Mouse (Mus musculus): Measurements from ENCODE around the gene Krtap5-1.
"Not testable (repeated sequence)": the region's sequence is repeated elsewhere in the genome, so short reads cannot be mapped to it uniquely, and the experiment has no call there.

Krtap5-1 gene

GRCm38 (mm10) chr7:142303249-142303648, 6.3 kb upstream of the Krtap5-1 start, which contains the start of gene Krtap5-4:
Gene Krtap5-4, plus strand, starts transcription at chr7:142303549.
- in situ Hi-C loops (cut with MboI; ENCODE audit: low sequenced_read_pairs): no loop called here

- in situ Hi-C loops (cut with MboI; ENCODE audit: low sequenced_read_pairs): not testable (repeated sequence)
Observed at GRCm38 (mm10) chr7:142296108-142296507, 810 bp downstream of the Krtap5-1 start.

GRCm38 (mm10) chr7:142295418-142295817, 1.5 kb downstream of the Krtap5-1 start:
- in situ Hi-C loops (cut with MboI; ENCODE audit: low sequenced_read_pairs): no loop called here

GRCm38 (mm10) chr7:142293851-142294250, 3.1 kb downstream of the Krtap5-1 start:
- in situ Hi-C loops (cut with MboI; ENCODE audit: low sequenced_read_pairs): not testable (repeated sequence)

- in situ Hi-C loops (cut with MboI; ENCODE audit: low sequenced_read_pairs): not testable (repeated sequence)
Observed at GRCm38 (mm10) chr7:142285910-142286612, 10.9 kb downstream of the Krtap5-1 start.

- in situ Hi-C loops (cut with MboI; ENCODE audit: low sequenced_read_pairs): no loop called here
Observed at GRCm38 (mm10) chr7:142285130-142285835, 11.6 kb downstream of the Krtap5-1 start.

GRCm38 (mm10) chr7:142284615-142285080, 12.3 kb downstream of the Krtap5-1 start:
- in situ Hi-C loops (cut with MboI; ENCODE audit: low sequenced_read_pairs): no loop called here

GRCm38 (mm10) chr7:142284023-142284591, 12.8 kb downstream of the Krtap5-1 start:
- in situ Hi-C loops (cut with MboI; ENCODE audit: low sequenced_read_pairs): no loop called here

- in situ Hi-C loops (cut with MboI; ENCODE audit: low sequenced_read_pairs): not testable (repeated sequence)
Observed at GRCm38 (mm10) chr7:142282847-142283246, 14.1 kb downstream of the Krtap5-1 start.

- in situ Hi-C loops (cut with MboI; ENCODE audit: low sequenced_read_pairs): not testable (repeated sequence)
Observed at GRCm38 (mm10) chr7:142279291-142279690, 17.6 kb downstream of the Krtap5-1 start.

- in situ Hi-C loops (cut with MboI; ENCODE audit: low sequenced_read_pairs): not testable (repeated sequence)
Observed at GRCm38 (mm10) chr7:142278183-142278582, 18.7 kb downstream of the Krtap5-1 start.

GRCm38 (mm10) chr7:142274263-142274662, 22.7 kb downstream of the Krtap5-1 start, which contains the start of gene Gm4559:
Gene Gm4559, minus strand, starts transcription at chr7:142274363.
- in situ Hi-C loops (cut with MboI; ENCODE audit: low sequenced_read_pairs): not testable (repeated sequence)

GRCm38 (mm10) chr7:142258254-142258653, 38.7 kb downstream of the Krtap5-1 start, which contains the start of gene Gm2431:
Gene Gm2431, minus strand, starts transcription at chr7:142258354.
- in situ Hi-C loops (cut with MboI; ENCODE audit: low sequenced_read_pairs): not testable (repeated sequence)

GRCm38 (mm10) chr7:142255517-142255916, 41.4 kb downstream of the Krtap5-1 start:
- in situ Hi-C loops (cut with MboI; ENCODE audit: low sequenced_read_pairs): no loop called here

GRCm38 (mm10) chr7:142249824-142250223, 47.1 kb downstream of the Krtap5-1 start:
- in situ Hi-C loops (cut with MboI; ENCODE audit: low sequenced_read_pairs): no loop called here
